Mouse (Mus musculus): ENCODE results near the gene Hapln2. TPM values are rescaled to one million over a fixed set of nuclear protein-coding genes. Genes with fewer than 3 reads are reported as not detected.

Hapln2 gene
- polyA plus RNA-seq, 1 experiment from 2014 or later = not detected

Other genes with a start within 250 kb of the Hapln2 start
- gene Ntrk1, start 232.4 kb downstream of the Hapln2 start, polyA plus RNA-seq (2016; fragmentation: Nextera tagmentation; extraction: Ambion mirVana) = 0.38 and 0.46 TPM in 2 replicates
- gene Insrr, start 230.6 kb downstream of the Hapln2 start, polyA plus RNA-seq (2016; fragmentation: Nextera tagmentation; extraction: Ambion mirVana) = 0.06 and 0.14 TPM in 2 replicates
- 10.7 and 11.2 TPM in 2 replicates for gene Pear1, start 203.3 kb downstream of the Hapln2 start, polyA plus RNA-seq (2016; fragmentation: Nextera tagmentation; extraction: Ambion mirVana)
- 0.09 and 0.10 TPM in 2 replicates for gene Sh2d2a, start 180.8 kb downstream of the Hapln2 start, polyA plus RNA-seq (2016; fragmentation: Nextera tagmentation; extraction: Ambion mirVana)
- 16.9 and 17.3 TPM in 2 replicates for gene Prcc, start 142.0 kb downstream of the Hapln2 start, polyA plus RNA-seq (2016; fragmentation: Nextera tagmentation; extraction: Ambion mirVana)
- 199 and 219 TPM in 2 replicates for gene Hdgf, start 121.3 kb downstream of the Hapln2 start, polyA plus RNA-seq (2016; fragmentation: Nextera tagmentation; extraction: Ambion mirVana)
- gene Mrpl24, start 108.1 kb downstream of the Hapln2 start, polyA plus RNA-seq (2016; fragmentation: Nextera tagmentation; extraction: Ambion mirVana) = 71.4 and 74.8 TPM in 2 replicates
- 87.7 and 88.3 TPM in 2 replicates for gene Isg20l2, start 97.3 kb downstream of the Hapln2 start, polyA plus RNA-seq (2016; fragmentation: Nextera tagmentation; extraction: Ambion mirVana)
- gene Rrnad1, start 96.9 kb downstream of the Hapln2 start, polyA plus RNA-seq (2016; fragmentation: Nextera tagmentation; extraction: Ambion mirVana) = 19.1 and 22.8 TPM in 2 replicates
- gene Crabp2, start 78.9 kb downstream of the Hapln2 start, polyA plus RNA-seq (2016; fragmentation: Nextera tagmentation; extraction: Ambion mirVana) = 834 and 866 TPM in 2 replicates
- gene Nes, start 56.5 kb downstream of the Hapln2 start, polyA plus RNA-seq (2016; fragmentation: Nextera tagmentation; extraction: Ambion mirVana) = 81.2 and 86.9 TPM in 2 replicates
- gene Bcan, start 27.4 kb downstream of the Hapln2 start, polyA plus RNA-seq (2016; fragmentation: Nextera tagmentation; extraction: Ambion mirVana) = 0.17 TPM in 2 replicates
- 52.4 and 54.5 TPM in 2 replicates for gene Gpatch4, start 15.5 kb upstream of the Hapln2 start, polyA plus RNA-seq (2016; fragmentation: Nextera tagmentation; extraction: Ambion mirVana)
- 125 and 134 TPM in 2 replicates for gene Naxe, start 30.9 kb upstream of the Hapln2 start, polyA plus RNA-seq (2016; fragmentation: Nextera tagmentation; extraction: Ambion mirVana)
- not detected in 2 replicates for gene Ttc24, start 50.7 kb upstream of the Hapln2 start, polyA plus RNA-seq (2016; fragmentation: Nextera tagmentation; extraction: Ambion mirVana)
- gene Iqgap3, start 54.4 kb upstream of the Hapln2 start, polyA plus RNA-seq (2016; fragmentation: Nextera tagmentation; extraction: Ambion mirVana) = 30.3 and 30.4 TPM in 2 replicates
- 9.4 and 11.1 TPM in 2 replicates for gene Mef2d, start 114.8 kb upstream of the Hapln2 start, polyA plus RNA-seq (2016; fragmentation: Nextera tagmentation; extraction: Ambion mirVana)
- gene Rhbg, start 227.1 kb upstream of the Hapln2 start, polyA plus RNA-seq (2016; fragmentation: Nextera tagmentation; extraction: Ambion mirVana) = 0.37 and 0.38 TPM in 2 replicates

All from forebrain, embryonic 10.5 days (tissue).